Mouse (Mus musculus) ES-Bruce4 (cell line): Measurements from ENCODE around the gene Uvrag. TPM values are rescaled to one million over a fixed set of nuclear protein-coding genes. Genes with fewer than 3 reads are reported as not detected.

Source experiments
- H3K27ac ChIP-seq: 2 replicates; pipeline ENCODE4 v1.5.1; 2012; ENCODE audit warnings: low read length, inconsistent platforms; ENCODE audit not compliant: insufficient read depth
- H3K27me3 ChIP-seq: 2 replicates; pipeline ENCODE4 v1.6.1; 2012; ENCODE audit warnings: mild to moderate bottlenecking, low read length, inconsistent platforms; ENCODE audit not compliant: control insufficient read depth, poor library complexity, insufficient read depth, severe bottlenecking
- H3K36me3 ChIP-seq: 2 replicates; pipeline ENCODE4 v1.6.1; 2012; ENCODE audit warnings: inconsistent platforms, mild to moderate bottlenecking, low read length, moderate library complexity; ENCODE audit not compliant: control insufficient read depth, poor library complexity, insufficient read depth, severe bottlenecking
- H3K4me1 ChIP-seq: one replicate; pipeline ENCODE4 v1.8.1; 2011; ENCODE audit warnings: low read length; ENCODE audit not compliant: control insufficient read depth, insufficient read depth
- H3K4me3 ChIP-seq: 2 replicates; pipeline ENCODE4 v1.5.1; 2011; ENCODE audit warnings: low read depth, mild to moderate bottlenecking, low read length
- H3K9ac ChIP-seq: 2 replicates; pipeline ENCODE4 v1.6.1; 2012; ENCODE audit warnings: low read depth, mild to moderate bottlenecking, inconsistent platforms; ENCODE audit not compliant: poor library complexity, severe bottlenecking
- H3K9me3 ChIP-seq: replicated peaks from 2 replicates; pipeline ENCODE4 v1.6.1; 2012; ENCODE audit warnings: mild to moderate bottlenecking, low read length, inconsistent platforms; ENCODE audit not compliant: control insufficient read depth, poor library complexity, insufficient read depth, severe bottlenecking
- CTCF ChIP-seq: IDR thresholded peaks from one replicate; pipeline ENCODE4 v1.8.1; 2011; ENCODE audit warnings: low read depth, low read length
- EP300 ChIP-seq: IDR thresholded peaks from 2 replicates; pipeline ENCODE4 v1.6.1; 2011; ENCODE audit warnings: low read depth, low read length; ENCODE audit not compliant: insufficient read depth
- POLR2A ChIP-seq: IDR thresholded peaks from one replicate; pipeline ENCODE4 v1.8.1; 2011; ENCODE audit warnings: low read length; ENCODE audit not compliant: insufficient read depth
- polyA plus RNA-seq: library from polyadenylated mRNA; stranded (reverse); fragments of >200 nt; gene quantifications from 2 replicates; pipeline ENCODE4 v1.2.4, GENCODE M21; 2011; ENCODE audit warnings: low read depth; ENCODE audit not compliant: missing spikeins, insufficient read depth, insufficient read length

Uvrag gene
- polyA plus RNA-seq, 1 experiment: 16.9 TPM

DNA sequence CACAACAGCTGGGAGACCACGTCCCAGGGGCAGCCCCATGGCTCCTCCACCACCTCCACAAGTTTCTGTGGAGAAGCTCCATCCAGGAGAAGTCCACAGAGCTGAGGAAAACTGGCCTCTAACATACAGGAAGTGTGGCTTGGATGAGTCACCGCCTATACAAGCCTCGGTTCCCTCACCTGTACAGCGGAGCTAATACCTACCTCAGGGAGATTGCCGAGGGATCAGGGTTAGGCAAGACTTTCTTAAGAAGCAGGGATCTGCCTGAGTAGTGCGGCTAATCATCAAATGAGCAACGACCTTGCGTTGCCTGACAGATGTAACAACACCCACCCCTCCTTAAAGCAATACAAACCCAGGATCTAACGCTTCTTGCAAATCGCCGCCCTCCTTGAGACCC lies 34.2 kb upstream of the Uvrag start:
- no peaks in the 10 kb centered on the region for H3K4me1 ChIP-seq
- no peaks in the 10 kb centered on the region for H3K9me3 ChIP-seq
- H3K27ac ChIP-seq: no peak overlapping the region
- no peak overlapping the region for H3K9ac ChIP-seq
- H3K4me3 ChIP-seq: no peak overlapping the region
- H3K27me3 ChIP-seq: no peaks in the 10 kb centered on the region
- no peaks in the 10 kb centered on the region for H3K36me3 ChIP-seq
- TF ChIP-seq CTCF: no peak
- no peak for TF ChIP-seq POLR2A
- TF ChIP-seq EP300: no peak

DNA sequence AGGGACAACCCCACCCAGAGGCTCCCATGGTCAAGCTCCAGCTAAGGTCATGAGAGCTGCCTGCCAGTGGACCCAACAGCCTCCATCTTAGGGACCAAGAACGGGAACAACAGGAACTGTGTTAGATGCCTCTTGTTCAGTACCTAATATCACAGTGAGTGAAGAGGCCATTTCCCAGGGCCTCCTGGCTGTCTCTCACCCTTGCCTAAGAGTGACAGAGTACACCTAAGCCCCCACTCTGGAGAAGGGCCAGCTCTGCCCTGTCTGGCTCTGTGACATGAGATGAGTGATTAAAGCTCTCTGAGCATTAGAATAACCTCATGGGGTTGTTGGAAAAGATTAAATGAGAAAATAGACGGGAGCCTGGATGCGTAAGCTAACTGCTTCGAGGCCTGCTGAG lies 33.1 kb upstream of the Uvrag start:
- TF ChIP-seq EP300: no peak
- no peak for TF ChIP-seq CTCF
- TF ChIP-seq POLR2A: no peak
- Histone ChIP-seq H3K9me3 (no peaks in the 10 kb centered on the region), H3K9ac (no peak overlapping the region), H3K27me3 (no peaks in the 10 kb centered on the region), H3K4me3 (no peak overlapping the region), H3K4me1 (no peaks in the 10 kb centered on the region), H3K27ac (no peak overlapping the region), H3K36me3 (no peaks in the 10 kb centered on the region)

DNA sequence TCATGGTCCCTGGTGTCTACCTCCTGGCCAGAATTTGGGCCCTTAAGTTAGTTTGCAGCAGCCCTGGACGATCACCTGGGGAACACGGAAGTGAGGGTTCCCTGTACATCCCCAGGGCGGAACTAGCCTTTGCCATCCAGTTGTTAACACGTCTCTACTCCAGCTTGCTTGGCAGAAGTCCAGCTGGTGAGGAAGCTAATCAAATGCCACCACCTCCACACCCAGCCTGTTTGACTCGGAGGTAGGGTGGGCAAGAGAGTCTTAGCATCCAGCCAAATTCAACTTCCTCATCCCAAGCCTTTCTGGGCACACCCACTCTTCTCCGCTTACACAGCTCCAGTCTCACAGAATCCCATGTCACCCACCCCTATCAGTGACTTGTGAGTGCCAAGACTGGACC lies 32.0 kb upstream of the Uvrag start:
- Histone ChIP-seq H3K9ac (no peak overlapping the region), H3K4me3 (no peak overlapping the region), H3K36me3 (no peaks in the 10 kb centered on the region), H3K4me1 (no peaks in the 10 kb centered on the region), H3K27ac (no peak overlapping the region), H3K9me3 (no peaks in the 10 kb centered on the region), H3K27me3 (no peaks in the 10 kb centered on the region)
- TF ChIP-seq POLR2A (no peak), EP300 (no peak), CTCF (no peak)

DNA sequence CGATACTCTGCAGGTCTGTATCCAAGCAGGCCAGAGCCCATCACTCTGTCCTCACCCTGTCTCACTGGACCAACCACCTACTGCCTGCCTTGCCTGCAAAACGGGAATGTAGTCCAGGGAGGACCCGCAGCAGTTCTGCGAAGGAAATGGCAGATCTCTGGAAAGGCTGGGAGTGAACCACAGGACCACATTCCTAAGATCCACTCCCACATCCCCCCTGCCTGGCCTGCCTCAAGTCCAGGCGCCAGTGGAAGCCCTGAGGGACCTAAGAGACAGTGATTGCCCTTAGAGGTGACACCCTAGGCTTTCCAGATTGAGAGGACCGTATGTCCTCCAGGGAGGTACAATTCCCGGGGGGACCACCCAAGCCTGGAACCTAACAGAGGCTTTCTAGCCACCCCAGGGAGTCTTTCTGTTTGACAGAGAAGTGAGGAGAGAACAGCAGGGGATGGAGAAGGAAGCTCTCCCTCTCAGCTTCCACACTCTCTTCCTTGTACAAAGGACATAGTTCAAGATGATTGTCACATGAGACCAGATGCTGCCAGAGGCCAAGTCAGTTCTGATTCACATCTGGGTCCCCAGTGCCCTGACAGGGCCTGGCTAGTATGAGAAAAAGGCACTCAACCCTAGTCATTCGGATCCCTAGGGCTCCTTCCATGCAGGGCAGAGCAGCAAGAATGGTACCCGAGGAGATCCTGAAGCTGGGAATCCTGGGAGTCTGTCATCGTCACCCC lies 31.0 kb upstream of the Uvrag start:
- TF ChIP-seq EP300: no peak
- TF ChIP-seq CTCF: no peak
- TF ChIP-seq POLR2A: no peak
- no peak overlapping the region for H3K27ac ChIP-seq

DNA sequence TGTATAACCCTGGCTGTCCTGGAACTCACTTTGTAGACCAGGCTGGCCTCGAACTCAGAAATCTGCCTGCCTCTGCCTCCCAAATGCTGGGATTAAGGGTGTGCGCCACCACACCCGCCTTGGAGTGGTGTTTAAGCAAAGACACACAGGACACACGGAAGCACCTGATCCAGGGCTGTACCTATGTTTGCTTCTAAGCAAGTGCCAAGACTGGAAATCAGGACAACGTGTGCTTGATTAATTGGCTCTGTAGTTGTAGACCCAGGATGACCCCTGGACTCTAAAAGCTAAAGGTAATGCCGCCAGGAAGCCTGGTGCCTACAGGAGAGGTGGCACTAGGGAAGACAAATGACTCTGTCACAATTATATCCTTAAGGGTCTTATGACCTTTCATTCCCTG lies 29.6 kb upstream of the Uvrag start:
- Histone ChIP-seq H3K9ac (no peak overlapping the region), H3K4me3 (no peak overlapping the region), H3K4me1 (no peaks in the 10 kb centered on the region), H3K27ac (no peak overlapping the region), H3K9me3 (no peaks in the 10 kb centered on the region), H3K36me3 (no peaks in the 10 kb centered on the region), H3K27me3 (no peaks in the 10 kb centered on the region)
- TF ChIP-seq CTCF (no peak), POLR2A (no peak), EP300 (no peak)

More for the DNA sequence above, 31.0 kb upstream of the Uvrag start:
- no peaks in the 10 kb centered on the region for H3K36me3 ChIP-seq
- H3K27me3 ChIP-seq: no peaks in the 10 kb centered on the region
- no peak overlapping the region for H3K9ac ChIP-seq
- H3K4me1 ChIP-seq: no peaks in the 10 kb centered on the region
- H3K4me3 ChIP-seq: no peak overlapping the region
- no peaks in the 10 kb centered on the region for H3K9me3 ChIP-seq

DNA sequence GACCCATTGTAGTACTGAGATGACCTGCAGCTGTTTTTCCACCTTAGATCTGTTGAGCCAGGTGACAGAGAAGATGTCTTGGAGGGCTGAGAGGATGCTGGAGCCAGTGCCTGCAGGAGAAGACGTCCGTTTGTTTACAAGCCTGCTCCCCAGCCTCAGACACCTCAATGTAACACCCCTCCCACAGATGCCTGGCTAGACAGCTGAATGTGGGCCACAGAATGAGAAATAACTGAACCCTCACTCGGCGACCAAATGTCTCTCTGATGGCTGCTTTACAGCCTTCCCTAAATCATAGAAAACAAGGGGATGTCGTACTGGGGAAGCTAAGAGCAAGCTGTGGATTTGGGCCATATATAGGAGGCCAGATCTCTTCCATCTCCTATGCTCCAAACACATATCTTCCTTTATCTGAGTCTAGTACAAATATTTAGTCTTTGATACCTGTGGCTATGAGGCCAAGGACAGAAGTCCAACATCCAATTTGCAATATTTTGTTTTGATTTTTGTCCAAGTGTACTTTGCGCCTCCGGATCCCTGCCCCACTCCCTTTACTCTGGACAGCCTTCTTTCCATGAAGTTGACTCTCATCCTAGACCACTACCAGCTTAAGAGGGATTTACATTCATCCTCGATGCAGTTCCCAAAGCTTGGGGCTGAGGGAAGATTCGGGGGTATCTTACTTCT lies 28.9 kb upstream of the Uvrag start:
- Histone ChIP-seq H3K27ac (no peak overlapping the region), H3K4me1 (no peaks in the 10 kb centered on the region), H3K27me3 (no peaks in the 10 kb centered on the region), H3K9me3 (no peaks in the 10 kb centered on the region), H3K36me3 (no peaks in the 10 kb centered on the region), H3K9ac (no peak overlapping the region), H3K4me3 (no peak overlapping the region)
- TF ChIP-seq EP300 (no peak), POLR2A (no peak), CTCF (no peak)
